Mouse (Mus musculus): ENCODE results near the gene Mfsd11. TPM values are rescaled to one million over a fixed set of nuclear protein-coding genes. Genes with fewer than 3 reads are reported as not detected.

The Mfsd11 gene
- total RNA-seq, 2 experiments from 2014 or later = 33.7 to 35.2 TPM

Other genes with a start within 250 kb of the Mfsd11 start
- gene Rhbdf2, start 225.4 kb upstream of the Mfsd11 start, total RNA-seq (2021) = 10 to 100 TPM; 12.5 to 17.5 TPM
- gene Prcd, start 198.9 kb upstream of the Mfsd11 start, total RNA-seq (2021) = 10 to 100 TPM in 1 of 2 experiments, 1 to 10 TPM in 1; 9.6 to 14.1 TPM
- 10 to 100 TPM; 25.0 to 36.5 TPM for gene Cygb, start 198.1 kb upstream of the Mfsd11 start, total RNA-seq (2021)
- gene St6galnac1, start 76.9 kb upstream of the Mfsd11 start, total RNA-seq (2021) = under 1 TPM in 1 of 2 experiments, not detected in 1; 0.33 TPM
- gene Mxra7, start 24.4 kb upstream of the Mfsd11 start, total RNA-seq (2021) = 10 to 100 TPM; 38.6 to 52.5 TPM
- 10 to 100 TPM; 31.2 to 36.2 TPM for gene Mettl23, start 9.2 kb upstream of the Mfsd11 start, total RNA-seq (2021)
- gene Jmjd6, start 9.0 kb upstream of the Mfsd11 start, total RNA-seq (2021) = 10 to 100 TPM; 33.0 to 46.7 TPM
- 100 to 1,000 TPM; 235 to 275 TPM for gene Srsf2, start 654 bp downstream of the Mfsd11 start, total RNA-seq (2021)
- gene Mgat5b, start 66.4 kb downstream of the Mfsd11 start, total RNA-seq (2021) = 1 to 10 TPM in 1 of 2 experiments, under 1 TPM in 1; 0.36 to 1.1 TPM